Comparison of ENCODE assay signal across 9 mouse cellular contexts in genomic region chr2:103670276-103670680, GRCm38 (mm10).
A peak's percentile ranks its signal among the peaks of the same experiment; 100 is the strongest.
DNase-seq lines count a peak whose midpoint lies in the region; ATAC-seq lines count a peak whose summit lies in the region.
"Had no signal": no experiment of that assay in that cellular context is flagged by ENCODE, and none has a peak within 500 bp of the region (broad histone marks: within the 10 kb centered on the region; RNA-seq: fewer than 3 reads in every experiment).

No protein-coding gene starts in this region.

- H3K9me3 ChIP-seq in neural tube, embryonic 13.5 days = no peaks in the 10 kb centered on the region
- H3K9me3 ChIP-seq in hindbrain, embryonic 11.5 days (ENCODE audit: control insufficient read depth, low read length) = no peaks in the 10 kb centered on the region
- no peaks in the 10 kb centered on the region for H3K9me3 ChIP-seq in midbrain, embryonic 16.5 days (replicated peaks; ENCODE audit: control insufficient read depth, low read length, poor library complexity, severe bottlenecking)

- H3K4me3 ChIP-seq in neural tube, embryonic 13.5 days = no peak overlapping the region
- no peak overlapping the region for H3K4me3 ChIP-seq in hindbrain, embryonic 11.5 days (ENCODE audit: low read depth, low read length)
- no peak overlapping the region for H3K4me3 ChIP-seq in midbrain, embryonic 16.5 days (ENCODE audit: low read depth, low read length)

- WGBS in neural tube, embryonic 13.5 days = 54% methylated on average over 3 of the region's 3 CpGs
- WGBS in hindbrain, embryonic 11.5 days = 60% methylated on average over 3 of the region's 3 CpGs
- WGBS in midbrain, embryonic 16.5 days = 41% methylated on average over 3 of the region's 3 CpGs

- no peak for DNase-seq in neural tube, embryonic 10.5 days (ENCODE audit: extremely low spot score, low spot score)
- peak; percentile 74 to 76 for DNase-seq in frontal cortex, postnatal 36 days (ENCODE audit: low spot score in 2 of 2)
- DNase-seq in hindbrain, embryonic 11.5 days (ENCODE audit: low spot score) = no peak
- DNase-seq in left cerebral cortex, adult 11 months (ENCODE audit: low spot score) = peak; percentile 48
- peak; percentile 26 to 72 for DNase-seq in urinary bladder, postnatal 36 days (ENCODE audit: low spot score in 2 of 2)
- DNase-seq in thymus, postnatal 0 days (ENCODE audit: low spot score) = no peak

- H3K9ac ChIP-seq in neural tube, embryonic 13.5 days = no peak overlapping the region
- no peak overlapping the region for H3K9ac ChIP-seq in hindbrain, embryonic 11.5 days (ENCODE audit: low read depth, low read length)
- no peak overlapping the region for H3K9ac ChIP-seq in midbrain, embryonic 16.5 days (ENCODE audit: low read depth, low read length)

- peak; percentile 41; the same call in 1 of the 2 replicates for ATAC-seq in neural tube, embryonic 13.5 days (ENCODE audit: low read depth)
- ATAC-seq in hindbrain, embryonic 11.5 days (ENCODE audit: low FRiP score) = peak; percentile 25; the same call in 1 of the 2 replicates
- peak; percentile 69 for ATAC-seq in midbrain, embryonic 16.5 days

- no peak overlapping the region for H3K4me2 ChIP-seq in neural tube, embryonic 13.5 days
- no peak overlapping the region for H3K4me2 ChIP-seq in hindbrain, embryonic 11.5 days (replicated peaks; ENCODE audit: low read depth, low read length)
- no peak overlapping the region for H3K4me2 ChIP-seq in midbrain, embryonic 16.5 days (ENCODE audit: low read length)

- no peaks in the 10 kb centered on the region; the same call in 1 of the 2 replicates for H3K27me3 ChIP-seq in neural tube, embryonic 13.5 days
- H3K27me3 ChIP-seq in hindbrain, embryonic 11.5 days (ENCODE audit: control insufficient read depth, insufficient read depth, low read length) = no peaks in the 10 kb centered on the region
- no peaks in the 10 kb centered on the region for H3K27me3 ChIP-seq in midbrain, embryonic 16.5 days (ENCODE audit: control insufficient read depth, insufficient read depth, low read depth, low read length)

- H3K36me3 ChIP-seq in neural tube, embryonic 13.5 days = no peaks in the 10 kb centered on the region
- H3K36me3 ChIP-seq in hindbrain, embryonic 11.5 days (ENCODE audit: control insufficient read depth, insufficient read depth, low read length) = no peaks in the 10 kb centered on the region
- H3K36me3 ChIP-seq in midbrain, embryonic 16.5 days (ENCODE audit: control insufficient read depth, insufficient read depth, low read length) = no peaks in the 10 kb centered on the region

- H3K4me1 ChIP-seq in neural tube, embryonic 13.5 days (replicated peaks) = peaks cover 35% of the 10 kb centered on the region
- H3K4me1 ChIP-seq in hindbrain, embryonic 11.5 days (replicated peaks; ENCODE audit: control insufficient read depth, insufficient read depth, low read length) = 0 out of 2 replicates have a peak, but pooled peaks cover 2% of the 10 kb centered on the region
- H3K4me1 ChIP-seq in midbrain, embryonic 16.5 days (ENCODE audit: control insufficient read depth, insufficient read depth, low read length) = peaks cover 6% of the 10 kb centered on the region

- H3K27ac ChIP-seq in neural tube, embryonic 13.5 days (replicated peaks) = no peak overlapping the region; the same call in 1 of the 2 replicates
- no peak overlapping the region for H3K27ac ChIP-seq in hindbrain, embryonic 11.5 days (ENCODE audit: low read depth, low read length)
- no peak overlapping the region for H3K27ac ChIP-seq in midbrain, embryonic 16.5 days (ENCODE audit: low read length)
- H3K27ac ChIP-seq: kidney, postnatal 0 days had no signal

Comparison
In these comparisons a context has a peak if more than half of its experiments do, and no peak if none do; other contexts are left out.
1. DNase-seq: peak in frontal cortex, postnatal 36 days (2 of 2), left cerebral cortex, adult 11 months (single experiment) and urinary bladder, postnatal 36 days (2 of 2); none in neural tube, embryonic 10.5 days (single experiment), hindbrain, embryonic 11.5 days (single experiment) and thymus, postnatal 0 days (single experiment).
2. Peak in every context shown above with its lines, with median percentiles within 50 percentile points of each other: ATAC-seq.